Mouse (Mus musculus): ENCODE data around the gene Gm3727. TPM values are rescaled to one million over a fixed set of nuclear protein-coding genes. Genes with fewer than 3 reads are reported as not detected.

Gm3727 gene
- total RNA-seq (2023) = not detected

DNA sequence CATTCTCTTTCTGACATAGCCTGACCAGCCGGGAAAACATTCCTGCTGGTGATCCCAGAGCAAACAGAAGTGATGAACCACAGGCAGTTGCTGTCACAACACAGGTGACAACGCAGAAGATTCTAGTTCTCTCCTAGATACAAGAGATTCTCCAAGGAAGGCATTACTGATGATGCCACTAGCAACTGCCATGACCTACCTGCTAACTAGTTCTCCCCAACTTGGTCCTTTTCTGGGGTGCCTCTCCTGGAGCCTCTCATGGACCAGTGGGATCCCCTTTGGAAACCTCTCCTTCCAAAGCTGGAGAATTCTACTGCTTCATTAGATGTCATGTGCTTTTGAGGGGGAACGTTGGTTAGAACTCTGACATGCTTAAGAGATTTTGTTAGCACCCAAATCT lies at the start of gene Gm3727:
Gene Gm3727 (minus strand): TSS at position 101 of the 400 bp plus-strand sequence.

Other genes with a start within 250 kb of the Gm3727 start
- gene Gm10406, start 237.3 kb downstream of the Gm3727 start, total RNA-seq (2023) = not detected
- not detected for gene Gm3685, start 219.7 kb downstream of the Gm3727 start, total RNA-seq (2023)
- gene Gm3696, start 164.1 kb downstream of the Gm3727 start, total RNA-seq (2023) = not detected
- not detected for gene Gm6676, start 139.3 kb downstream of the Gm3727 start, total RNA-seq (2023)
- not detected for gene Gm3512, start 90.2 kb downstream of the Gm3727 start, total RNA-seq (2023)
- not detected for gene Gm16434, start 70.2 kb downstream of the Gm3727 start, total RNA-seq (2023)
- under 1 TPM in 1 of 2 experiments, not detected in 1; 0.27 TPM for gene Gm3739, start 50.3 kb upstream of the Gm3727 start, total RNA-seq (2023)
- not detected for gene Gm5797, start 67.7 kb upstream of the Gm3727 start, total RNA-seq (2023)
- not detected for gene Gm8374, start 100.4 kb upstream of the Gm3727 start, total RNA-seq (2023)
- gene Gm3755, start 186.2 kb upstream of the Gm3727 start, total RNA-seq (2023) = not detected
- not detected for gene Gm3752, start 219.0 kb upstream of the Gm3727 start, total RNA-seq (2023)